Mouse (Mus musculus) ES-Bruce4 (cell line): ENCODE data around the gene E430018J23Rik.

ENCODE experiments used
- CTCF ChIP-seq: IDR thresholded peaks from one replicate; pipeline ENCODE4 v1.8.1; 2011; ENCODE audit warnings: low read depth, low read length
- POLR2A ChIP-seq: IDR thresholded peaks from one replicate; pipeline ENCODE4 v1.8.1; 2011; ENCODE audit warnings: low read length; ENCODE audit not compliant: insufficient read depth

DNA sequence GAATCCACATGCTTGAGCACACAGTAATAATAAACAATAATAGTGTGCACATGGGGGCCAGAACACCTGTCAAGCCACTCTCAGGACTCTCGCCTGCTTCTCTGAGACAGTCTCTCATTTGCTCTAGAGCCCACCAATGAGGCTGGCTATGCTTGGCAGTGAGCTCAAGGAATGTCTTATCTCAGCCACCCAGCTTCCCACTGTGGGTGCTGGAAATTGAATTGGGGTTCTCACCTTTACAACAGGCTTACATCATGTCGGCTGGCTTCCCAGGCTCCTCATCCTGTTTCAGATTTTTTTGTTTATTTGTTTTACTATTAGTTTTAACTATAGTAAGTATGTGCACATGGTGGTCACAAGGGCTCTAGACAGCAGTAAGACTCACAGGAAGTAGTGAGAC is 22.2 kb downstream of the E430018J23Rik start:
- TF ChIP-seq POLR2A (no peak), CTCF (no peak)
